Comparison of ENCODE assay signal across 15 mouse cellular contexts in genomic region chr13:112759777-112760537, GRCm38 (mm10). TPM values are rescaled to one million over a fixed set of nuclear protein-coding genes. Genes with fewer than 3 reads are reported as not detected.
DNase-seq lines count a peak whose midpoint lies in the region; ATAC-seq lines count a peak whose summit lies in the region.
"Had no signal": no experiment of that assay in that cellular context is flagged by ENCODE, and none has a peak within 500 bp of the region (broad histone marks: within the 10 kb centered on the region; RNA-seq: fewer than 3 reads in every experiment).

No protein-coding gene starts in this region.

- H3K27ac ChIP-seq in heart, embryonic 13.5 days (replicated peaks), result peak overlapping the region; percentile 20; the same call in 1 of the 2 replicates
- peak overlapping the region; percentile 30 for H3K27ac ChIP-seq in embryonic facial prominence, embryonic 14.5 days (replicated peaks; ENCODE audit: low read depth, low read length)
- H3K27ac ChIP-seq: hindbrain, embryonic 15.5 days; left cerebral cortex, adult 2 months had no signal

- no peaks in the 10 kb centered on the region for H3K27me3 ChIP-seq in heart, embryonic 13.5 days (replicated peaks)
- no peaks in the 10 kb centered on the region for H3K27me3 ChIP-seq in embryonic facial prominence, embryonic 14.5 days (replicated peaks; ENCODE audit: control insufficient read depth, insufficient read depth, low read length)
- H3K27me3 ChIP-seq: hindbrain, embryonic 15.5 days had no signal

- no peak for ATAC-seq in heart, embryonic 13.5 days (ENCODE audit: extremely low read depth, insufficient number of reproducible peaks, low FRiP score, low TSS enrichment)
- no peak for ATAC-seq in embryonic facial prominence, embryonic 14.5 days (ENCODE audit: low read depth)

- H3K4me3 ChIP-seq in heart, embryonic 13.5 days, result no peak overlapping the region
- H3K4me3 ChIP-seq in embryonic facial prominence, embryonic 14.5 days (ENCODE audit: low read depth, low read length), result no peak overlapping the region
- H3K4me3 ChIP-seq: hindbrain, embryonic 15.5 days; left cerebral cortex, adult 2 months; megakaryocyte, embryonic 14.5 days; myocyte had no signal

- no peak overlapping the region for H3K4me2 ChIP-seq in heart, embryonic 13.5 days
- H3K4me2 ChIP-seq in embryonic facial prominence, embryonic 14.5 days (ENCODE audit: low read depth, low read length), result no peak overlapping the region
- H3K4me2 ChIP-seq: hindbrain, embryonic 15.5 days; lung, embryonic 14.5 days had no signal

- 0 out of 2 replicates have a peak overlapping the region, but pooled peaks have one; percentile 28 for H3K9ac ChIP-seq in heart, embryonic 13.5 days
- no peak overlapping the region for H3K9ac ChIP-seq in embryonic facial prominence, embryonic 14.5 days (ENCODE audit: low read depth, low read length)
- H3K9ac ChIP-seq: hindbrain, embryonic 15.5 days; lung, embryonic 14.5 days had no signal

- DNase-seq in adrenal gland, adult 2 months, result peak; percentile 54
- DNase-seq in adrenal gland, adult 18-20 months (ENCODE audit: low spot score in 2 of 2), result no peak
- DNase-seq in heart, postnatal 14 days, result no peak
- peak; percentile 44 for DNase-seq in 416B (ENCODE audit: low read depth)
- DNase-seq in embryonic facial prominence, embryonic 14.5 days (ENCODE audit: low spot score), result peak; percentile 57
- no peak for DNase-seq in urinary bladder, postnatal 25 days (ENCODE audit: low spot score)
- DNase-seq in layer of hippocampus, adult 9-10 months (ENCODE audit: low spot score), result no peak
- DNase-seq: gastrocnemius, postnatal 25 days; kidney, postnatal 14 days; lung, embryonic 14.5 days had no signal

- no peaks in the 10 kb centered on the region for H3K36me3 ChIP-seq in heart, embryonic 13.5 days
- H3K36me3 ChIP-seq in embryonic facial prominence, embryonic 14.5 days (ENCODE audit: control insufficient read depth, insufficient read depth, low read length), result no peaks in the 10 kb centered on the region
- H3K36me3 ChIP-seq: hindbrain, embryonic 15.5 days had no signal

- 55% methylated on average over 15 of the region's 15 CpGs for WGBS in heart, embryonic 13.5 days
- 55% methylated on average over 15 of the region's 15 CpGs for WGBS in embryonic facial prominence, embryonic 14.5 days

- H3K9me3 ChIP-seq in heart, embryonic 13.5 days, result no peaks in the 10 kb centered on the region
- H3K9me3 ChIP-seq in embryonic facial prominence, embryonic 14.5 days (ENCODE audit: control insufficient read depth, low read length), result no peaks in the 10 kb centered on the region
- H3K9me3 ChIP-seq: hindbrain, embryonic 15.5 days; megakaryocyte, embryonic 14.5 days had no signal

- peaks cover 79% of the 10 kb centered on the region for H3K4me1 ChIP-seq in heart, embryonic 13.5 days
- H3K4me1 ChIP-seq in embryonic facial prominence, embryonic 14.5 days (ENCODE audit: control insufficient read depth, insufficient read depth, low read length), result peaks cover 23% of the 10 kb centered on the region; the same call in 1 of the 2 replicates
- H3K4me1 ChIP-seq: megakaryocyte, embryonic 14.5 days had no signal

- intact Hi-C loops in heart, postnatal 14 days (cut with DNase I), result loop anchor here (5.0 kb wide), 1 partner anchor 88 kb away; no protein-coding TSS in a partner anchor

RNA-seq across cellular contexts. Expression of gene Plpp1, which starts 40.6 kb away (rescaled TPM):
- total RNA-seq in adrenal gland, adult 2 months (2021), result 100 to 1,000 TPM; 214 to 281 TPM
- 213 and 226 TPM in 2 replicates for polyA plus RNA-seq in adrenal gland, adult 2 months (2012; rRNA removed)
- 100 to 1,000 TPM; 193 to 238 TPM for total RNA-seq in adrenal gland, adult 18-20 months (2021)
- 49.9 and 54.1 TPM in 2 replicates for polyA plus RNA-seq in heart, embryonic 13.5 days (2015; fragmentation: Nextera tagmentation; extraction: Ambion mirVana)
- total RNA-seq in heart, postnatal 14 days (2021), result 10 to 100 TPM; 72.5 to 75.2 TPM
- 60.5 and 64.6 TPM in 2 replicates for polyA plus RNA-seq in embryonic facial prominence, embryonic 14.5 days (2014; fragmentation: Nextera tagmentation; extraction: Ambion mirVana)

Comparison
In these comparisons a context has a peak if more than half of its experiments do, and no peak if none do; other contexts are left out.
1. DNase-seq: peak in adrenal gland, adult 2 months (single experiment), 416B (single experiment) and embryonic facial prominence, embryonic 14.5 days (single experiment); none in adrenal gland, adult 18-20 months (0 of 2), heart, postnatal 14 days (0 of 2), urinary bladder, postnatal 25 days (single experiment) and layer of hippocampus, adult 9-10 months (single experiment).